Mouse (Mus musculus) stomach, postnatal 0 days (tissue): ENCODE data around the gene Eif3a.

ENCODE experiments used
- CTCF ChIP-seq: IDR thresholded peaks from 2 replicates; pipeline ENCODE4 v1.5.1; 2016; ENCODE audit warnings: antibody characterized with exemption, low read depth, mild to moderate bottlenecking, moderate library complexity
- EP300 ChIP-seq: optimal IDR thresholded peaks from 2 replicates; pipeline ENCODE3; 2016; ENCODE audit warnings: antibody characterized with exemption

- TF ChIP-seq EP300 (no peak), CTCF (no peak)
Measured at GRCm38 (mm10) chr19:60789919-60790506, 445 bp downstream of the Eif3a start.
